Mouse (Mus musculus) limb, embryonic 13.5 days (tissue): ENCODE results near the gene Arhgef10l. TPM values are rescaled to one million over a fixed set of nuclear protein-coding genes. Genes with fewer than 3 reads are reported as not detected.

ENCODE experiments used
- ATAC-seq: fragments of 200-750 bp; cut with Nextera tagmentation; 2 replicates; pipeline ENCODE4 v1.8.0; 2017; ENCODE audit warnings: low read depth, moderate number of reproducible peaks, moderate TSS enrichment; ENCODE audit not compliant: low FRiP score
- H3K27ac ChIP-seq: fragments of 300-500 bp; sonication (generic); 2 replicates; pipeline ENCODE4 v1.5.1; 2015; ENCODE audit warnings: inconsistent platforms, mild to moderate bottlenecking, moderate library complexity
- H3K27me3 ChIP-seq: fragments of 300-500 bp; sonication (generic); 2 replicates; pipeline ENCODE4 v1.6.1; 2015; ENCODE audit warnings: mild to moderate bottlenecking, inconsistent platforms
- H3K36me3 ChIP-seq: fragments of 300-500 bp; sonication (generic); 2 replicates; pipeline ENCODE4 v1.6.1; 2015; ENCODE audit warnings: inconsistent platforms, mild to moderate bottlenecking, moderate library complexity
- H3K4me1 ChIP-seq: fragments of 300-500 bp; sonication (generic); 2 replicates; pipeline ENCODE4 v1.6.1; 2015; ENCODE audit warnings: inconsistent platforms
- H3K4me2 ChIP-seq: fragments of 300-500 bp; sonication (generic); replicated peaks from 2 replicates; pipeline ENCODE4 v1.6.1; 2015; ENCODE audit warnings: inconsistent platforms, mild to moderate bottlenecking, moderate library complexity
- H3K4me3 ChIP-seq: fragments of 300-500 bp; sonication (generic); 2 replicates; pipeline ENCODE4 v1.5.1; 2015; ENCODE audit warnings: moderate library complexity, mild to moderate bottlenecking, inconsistent platforms
- H3K9ac ChIP-seq: fragments of 300-500 bp; sonication (generic); 2 replicates; pipeline ENCODE4 v1.6.1; 2015; ENCODE audit warnings: mild to moderate bottlenecking, inconsistent platforms
- H3K9me3 ChIP-seq: fragments of 300-500 bp; sonication (generic); 2 replicates; pipeline ENCODE4 v1.6.1; 2016; ENCODE audit warnings: inconsistent platforms
- WGBS: fragments of 180-500 bp; shearing (Covaris S2); methylation state at CpG from one replicate; pipeline ENCODE4 v1.1.7; 2015; 5-methylcytosine and 5-hydroxymethylcytosine counted together
- polyA plus RNA-seq: library from polyadenylated mRNA; unstranded; fragments of >200 nt; fragmentation: Nextera tagmentation; extraction: Ambion mirVana; gene quantifications from 2 replicates; pipeline ENCODE4 v1.2.1, GENCODE M21; 2015

Gene Arhgef10l
- polyA plus RNA-seq, 1 experiment from 2014 or later, result 14.9 TPM

DNA sequence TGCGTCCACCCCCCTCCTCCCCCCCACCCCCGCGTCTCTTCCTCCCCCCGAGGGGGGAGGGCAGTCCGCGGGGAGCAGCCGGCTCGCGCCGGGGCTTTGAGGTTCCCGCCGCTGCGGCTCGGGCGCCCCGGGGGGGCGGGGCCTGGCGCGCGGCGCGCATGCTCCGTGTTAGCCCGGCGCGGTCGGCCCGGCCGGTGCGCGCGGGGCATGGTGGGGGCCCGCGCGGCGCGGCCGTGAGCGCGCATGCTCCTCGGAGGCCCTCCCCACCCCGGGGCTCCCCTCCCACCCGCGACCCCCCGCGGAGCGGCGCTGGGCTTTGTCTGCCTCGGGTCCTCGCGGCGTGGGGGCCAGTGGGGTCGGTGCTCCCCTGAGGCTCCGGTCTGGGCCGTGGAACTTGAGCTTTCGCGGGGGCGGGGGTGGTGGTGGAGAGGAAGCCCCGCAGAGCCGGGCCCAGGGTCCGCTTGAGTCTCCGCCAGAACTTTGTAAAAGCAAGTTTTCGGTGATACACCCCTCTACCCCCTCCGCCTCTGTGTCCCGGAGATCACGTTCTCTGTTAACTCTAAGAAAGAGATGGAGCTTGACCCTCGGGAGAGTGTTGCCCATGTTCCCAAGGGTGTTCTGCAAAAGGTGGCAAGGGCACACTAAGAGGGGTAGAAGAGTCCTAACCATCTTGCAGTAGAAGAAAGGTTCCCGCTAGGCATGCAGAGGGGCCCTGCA is 37.0 kb upstream of the Arhgef10l start:
- peak overlapping the region; percentile 90 for H3K4me3 ChIP-seq
- peak overlapping the region; percentile 99 for H3K9ac ChIP-seq
- H3K36me3 ChIP-seq, result peaks cover 38% of the 10 kb centered on the region
- WGBS, result under 1% methylated on average over 41 of the region's 68 CpGs
- H3K27me3 ChIP-seq, result 0 out of 2 replicates have a peak, but pooled peaks cover 11% of the 10 kb centered on the region
- no peaks in the 10 kb centered on the region for H3K9me3 ChIP-seq
- peak overlapping the region; percentile 99 for H3K27ac ChIP-seq
- H3K4me2 ChIP-seq, result peak overlapping the region; percentile 87
- H3K4me1 ChIP-seq, result peaks cover 62% of the 10 kb centered on the region
- peak; percentile 72 for ATAC-seq

GRCm38 (mm10) chr4:140701716-140702561 is 36.1 kb upstream of the Arhgef10l start:
- Histone ChIP-seq H3K27ac (peak overlapping the region; percentile 99), H3K4me3 (peak overlapping the region; percentile 90), H3K36me3 (peaks cover 30% of the 10 kb centered on the region), H3K27me3 (0 out of 2 replicates have a peak, but pooled peaks cover 11% of the 10 kb centered on the region), H3K9me3 (no peaks in the 10 kb centered on the region), H3K4me2 (peak overlapping the region; percentile 87), H3K9ac (peak overlapping the region; percentile 99), H3K4me1 (peaks cover 53% of the 10 kb centered on the region)
- whole genome bisulfite sequencing, result under 1% methylated on average over 66 of the region's 107 CpGs
- ATAC-seq, result peak; percentile 17

GRCm38 (mm10) chr4:140701049-140701715 is 35.4 kb upstream of the Arhgef10l start:
- under 1% methylated on average over 61 of the region's 61 CpGs for WGBS
- peak; percentile 71; the same call in 1 of the 2 replicates for ATAC-seq
- peak overlapping the region; percentile 87 for H3K4me2 ChIP-seq
- H3K4me1 ChIP-seq, result peaks cover 48% of the 10 kb centered on the region
- H3K9ac ChIP-seq, result peak overlapping the region; percentile 99
- H3K36me3 ChIP-seq, result peaks cover 22% of the 10 kb centered on the region
- peak overlapping the region; percentile 99 for H3K27ac ChIP-seq
- 0 out of 2 replicates have a peak, but pooled peaks cover 11% of the 10 kb centered on the region for H3K27me3 ChIP-seq
- H3K9me3 ChIP-seq, result no peaks in the 10 kb centered on the region
- peak overlapping the region; percentile 90 for H3K4me3 ChIP-seq

GRCm38 (mm10) chr4:140700269-140701018 is 34.6 kb upstream of the Arhgef10l start, which contains the start of gene Rcc2:
Gene Rcc2, plus strand, starts transcription at chr4:140700541.
- Histone ChIP-seq H3K4me3 (peak within 1 kb of the TSS; percentile 90), H3K36me3 (peaks cover 15% of the 10 kb centered on the region), H3K9ac (peak within 1 kb of the TSS; percentile 99), H3K27ac (peak within 1 kb of the TSS; percentile 99), H3K4me2 (peak within 1 kb of the TSS; percentile 87), H3K27me3 (0 out of 2 replicates have a peak, but pooled peaks cover 11% of the 10 kb centered on the region), H3K9me3 (no peaks in the 10 kb centered on the region), H3K4me1 (peaks cover 42% of the 10 kb centered on the region)
- ATAC-seq, result no peak
- WGBS, result 4% methylated on average over 20 of the region's 20 CpGs

DNA sequence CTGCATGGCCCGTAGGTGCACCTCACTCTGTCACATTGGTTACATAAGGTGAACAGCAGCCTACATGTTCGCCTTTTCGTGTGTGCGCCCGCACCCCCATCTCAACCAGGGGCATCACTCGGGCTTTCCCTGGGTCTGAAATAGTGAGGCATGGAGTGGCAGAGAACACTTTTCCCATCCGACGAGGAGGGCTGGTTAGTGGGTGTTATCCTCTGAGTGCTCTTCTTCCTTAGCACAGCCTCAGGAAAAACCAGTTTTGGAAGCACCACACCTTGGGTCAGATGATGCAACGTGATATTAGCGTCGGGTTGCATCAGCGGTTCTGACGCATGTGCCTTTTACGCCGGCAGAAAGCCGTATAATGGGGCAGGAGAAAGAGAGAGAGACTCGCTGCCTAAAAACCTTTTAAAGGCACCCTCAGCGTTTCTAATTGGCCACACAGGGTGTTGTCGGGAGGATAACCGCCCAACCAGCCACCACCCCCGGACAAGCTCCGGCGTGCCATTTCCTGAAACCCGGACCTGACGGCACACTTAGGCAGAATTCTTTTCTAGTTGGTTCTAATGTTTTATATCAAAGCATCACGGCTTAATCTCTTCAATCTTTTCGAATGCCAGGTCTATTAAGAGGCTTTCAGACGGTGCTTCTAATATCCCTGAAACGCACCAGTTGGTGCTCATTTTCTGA is 33.8 kb upstream of the Arhgef10l start:
- H3K36me3 ChIP-seq, result 0 out of 2 replicates have a peak, but pooled peaks cover 6% of the 10 kb centered on the region
- H3K4me2 ChIP-seq, result peak overlapping the region; percentile 87
- H3K27me3 ChIP-seq, result 0 out of 2 replicates have a peak, but pooled peaks cover 11% of the 10 kb centered on the region
- ATAC-seq, result no peak
- H3K27ac ChIP-seq, result no peak overlapping the region
- 5% methylated on average over 29 of the region's 29 CpGs for WGBS
- no peaks in the 10 kb centered on the region for H3K9me3 ChIP-seq
- H3K4me1 ChIP-seq, result peaks cover 33% of the 10 kb centered on the region
- peak overlapping the region; percentile 90 for H3K4me3 ChIP-seq
- H3K9ac ChIP-seq, result peak overlapping the region; percentile 48

GRCm38 (mm10) chr4:140695675-140696585 is 30.1 kb upstream of the Arhgef10l start:
- ATAC-seq, result no peak
- 77% methylated on average over 14 of the region's 14 CpGs for WGBS

GRCm38 (mm10) chr4:140695146-140695545 is 29.3 kb upstream of the Arhgef10l start:
- H3K9ac ChIP-seq, result no peak overlapping the region
- no peak overlapping the region for H3K4me3 ChIP-seq
- no peaks in the 10 kb centered on the region for H3K9me3 ChIP-seq
- H3K27ac ChIP-seq, result no peak overlapping the region
- H3K36me3 ChIP-seq, result no peaks in the 10 kb centered on the region
- ATAC-seq, result no peak
- 0 out of 2 replicates have a peak, but pooled peaks cover 11% of the 10 kb centered on the region for H3K27me3 ChIP-seq
- H3K4me2 ChIP-seq, result no peak overlapping the region
- 64% methylated on average over 7 of the region's 7 CpGs for WGBS
- peaks cover 15% of the 10 kb centered on the region for H3K4me1 ChIP-seq

More at GRCm38 (mm10) chr4:140695675-140696585, 30.1 kb upstream of the Arhgef10l start:
- Histone ChIP-seq H3K4me1 (peaks cover 18% of the 10 kb centered on the region), H3K4me3 (no peak overlapping the region), H3K36me3 (no peaks in the 10 kb centered on the region), H3K27ac (no peak overlapping the region), H3K4me2 (no peak overlapping the region), H3K9ac (no peak overlapping the region), H3K9me3 (no peaks in the 10 kb centered on the region), H3K27me3 (0 out of 2 replicates have a peak, but pooled peaks cover 11% of the 10 kb centered on the region)

- 0% methylated on average over 1 of the region's 1 CpGs for WGBS
- Histone ChIP-seq H3K27ac (no peak overlapping the region), H3K27me3 (0 out of 2 replicates have a peak, but pooled peaks cover 11% of the 10 kb centered on the region), H3K4me3 (no peak overlapping the region), H3K4me1 (peaks cover 11% of the 10 kb centered on the region), H3K9ac (no peak overlapping the region), H3K9me3 (no peaks in the 10 kb centered on the region), H3K36me3 (no peaks in the 10 kb centered on the region), H3K4me2 (no peak overlapping the region)
- no peak for ATAC-seq
Observed at GRCm38 (mm10) chr4:140694551-140695060, 28.8 kb upstream of the Arhgef10l start.

GRCm38 (mm10) chr4:140693513-140693912 is 27.7 kb upstream of the Arhgef10l start:
- Histone ChIP-seq H3K4me1 (peaks cover 6% of the 10 kb centered on the region; the same call in 1 of the 2 replicates), H3K27ac (no peak overlapping the region), H3K4me3 (no peak overlapping the region), H3K36me3 (no peaks in the 10 kb centered on the region), H3K9me3 (no peaks in the 10 kb centered on the region), H3K4me2 (no peak overlapping the region), H3K9ac (no peak overlapping the region), H3K27me3 (0 out of 2 replicates have a peak, but pooled peaks cover under 1% of the 10 kb centered on the region)
- ATAC-seq, result no peak
- 88% methylated on average over 4 of the region's 4 CpGs for WGBS

DNA sequence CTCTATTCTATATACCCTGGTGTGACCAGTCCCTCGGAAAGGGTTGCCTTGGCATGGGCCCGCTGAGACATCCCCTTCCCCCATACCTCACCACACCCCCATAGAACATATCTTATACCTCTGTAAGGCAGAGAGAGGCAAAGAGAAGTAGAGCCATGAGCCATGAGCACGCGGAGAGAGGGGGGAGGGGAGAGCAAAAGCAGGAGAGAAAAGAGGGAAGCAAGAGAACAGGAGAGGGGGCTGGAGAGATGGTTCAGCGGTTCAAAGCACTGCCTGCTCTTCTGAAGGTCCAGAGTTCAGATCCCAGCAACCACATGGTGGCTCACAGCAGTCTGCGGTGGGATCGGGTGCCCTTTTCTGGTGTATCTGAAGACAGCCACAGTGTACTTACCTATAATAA is 25.7 kb upstream of the Arhgef10l start:
- Histone ChIP-seq H3K27me3 (no peaks in the 10 kb centered on the region), H3K4me3 (no peak overlapping the region), H3K36me3 (no peaks in the 10 kb centered on the region), H3K4me1 (peaks cover 9% of the 10 kb centered on the region), H3K4me2 (no peak overlapping the region), H3K9me3 (no peaks in the 10 kb centered on the region), H3K9ac (no peak overlapping the region), H3K27ac (no peak overlapping the region)
- no peak for ATAC-seq
- 73% methylated on average over 7 of the region's 7 CpGs for WGBS
